Mouse (Mus musculus): Measurements from ENCODE around the gene Fabp3.

DNA sequence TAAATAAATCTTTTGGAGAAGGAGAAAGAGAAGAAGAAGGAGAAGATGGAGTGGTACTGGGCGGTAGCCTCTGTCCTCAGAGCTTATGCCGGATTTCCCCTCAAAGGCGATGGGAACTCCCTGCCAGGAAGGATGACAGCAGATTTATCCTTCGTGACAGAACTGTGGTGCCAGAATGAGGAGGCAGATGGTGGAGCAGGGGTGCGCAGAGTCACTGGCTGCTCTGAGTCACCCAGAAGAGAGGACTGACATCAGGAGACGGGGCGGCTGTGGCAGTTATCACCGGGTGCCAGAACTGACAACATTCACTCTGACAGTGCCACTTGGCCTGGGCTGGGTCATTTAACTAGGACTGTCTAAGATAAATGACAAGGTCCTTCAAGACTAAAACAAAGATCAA is 38.3 kb upstream of the Fabp3 start:
- TF ChIP-seq CTCF (IDR thresholded peaks at IDR 0.05; ENCODE audit: borderline replicate concordance, control insufficient read depth, extremely low read depth, insufficient read depth, low read length, poor library complexity) (no peak), POLR2A (IDR thresholded peaks at IDR 0.05; ENCODE audit: control insufficient read depth, extremely low read depth, insufficient read depth, low read length, poor library complexity) (no peak)
